In genomic region chr5:88961351-88961761, GRCm38 (mm10) we compare ENCODE assay signal across 15 mouse cellular contexts.
DNase-seq lines count a peak whose midpoint lies in the region; ATAC-seq and TF ChIP-seq lines count a peak whose summit lies in the region.
"Had no signal": no experiment of that assay in that cellular context is flagged by ENCODE, and none has a peak within 500 bp of the region (broad histone marks: within the 10 kb centered on the region; RNA-seq: fewer than 3 reads in every experiment).

No protein-coding gene starts in this region.

- peak; percentile 48 to 55 for DNase-seq in heart, adult 18-20 months
- no peak for DNase-seq in left cerebral cortex, adult 2 months (ENCODE audit: extremely low spot score in 1 of 2, low spot score in 2 of 2)
- DNase-seq in left cerebral cortex, postnatal 14 days (ENCODE audit: low spot score in 2 of 2) = no peak
- DNase-seq in heart, postnatal 0 days (ENCODE audit: low spot score) = peak; percentile 66
- peak; percentile 65 for DNase-seq in skeletal muscle tissue, adult 2 months (ENCODE audit: low read depth, low spot score)
- DNase-seq in ovary, postnatal 36 days (ENCODE audit: low spot score) = no peak
- DNase-seq in lung, postnatal 14 days = no peak
- DNase-seq: adrenal gland, adult 8-10 months; B cell, adult 2 months; cerebellum, adult 8-10 months; embryo, embryonic 11 days; lung, adult 18-20 months had no signal

- no peaks in the 10 kb centered on the region for H3K27me3 ChIP-seq in heart, embryonic 11.5 days (ENCODE audit: control insufficient read depth, insufficient read depth, low read length)
- H3K27me3 ChIP-seq in heart, postnatal 0 days (ENCODE audit: control insufficient read depth, insufficient read depth, low read length) = no peaks in the 10 kb centered on the region
- H3K27me3 ChIP-seq: hindbrain, embryonic 15.5 days; neural tube, embryonic 13.5 days had no signal

- no peak for TF ChIP-seq CTCF in left cerebral cortex, adult 2 months (IDR thresholded peaks at IDR 0.05)
- no peak for TF ChIP-seq CTCF in heart, postnatal 0 days (IDR thresholded peaks at IDR 0.05; ENCODE audit: low read depth)

- no peak overlapping the region for H3K4me3 ChIP-seq in heart, embryonic 11.5 days (ENCODE audit: low read depth, low read length)
- H3K4me3 ChIP-seq in left cerebral cortex, adult 2 months = no peak overlapping the region
- H3K4me3 ChIP-seq in heart, postnatal 0 days (ENCODE audit: low read depth, low read length) = no peak overlapping the region
- H3K4me3 ChIP-seq: hindbrain, embryonic 15.5 days; neural tube, embryonic 13.5 days had no signal

- no peaks in the 10 kb centered on the region for H3K36me3 ChIP-seq in heart, embryonic 11.5 days (ENCODE audit: control insufficient read depth, insufficient read depth, low read length)
- H3K36me3 ChIP-seq in heart, postnatal 0 days (replicated peaks; ENCODE audit: control insufficient read depth, insufficient read depth, low read length) = no peaks in the 10 kb centered on the region
- H3K36me3 ChIP-seq: hindbrain, embryonic 15.5 days; neural tube, embryonic 13.5 days had no signal

- intact Hi-C loops in left cerebral cortex, adult 2 months (cut with DNase I) = no loop called here
- intact Hi-C loops in left cerebral cortex, postnatal 14 days (cut with DNase I) = no loop called here

- 24% methylated on average over 7 of the region's 7 CpGs for WGBS in heart, embryonic 11.5 days (ENCODE audit: insufficient replicate concordance)
- 9% methylated on average over 7 of the region's 7 CpGs for WGBS in heart, postnatal 0 days

- peaks cover 2% of the 10 kb centered on the region; the same call in 1 of the 2 replicates for H3K4me1 ChIP-seq in heart, embryonic 11.5 days (ENCODE audit: control insufficient read depth, insufficient read depth, low read length)
- 0 out of 2 replicates have a peak, but pooled peaks cover 11% of the 10 kb centered on the region for H3K4me1 ChIP-seq in heart, postnatal 0 days (ENCODE audit: control insufficient read depth, insufficient read depth)
- H3K4me1 ChIP-seq: hindbrain, embryonic 15.5 days; neural tube, embryonic 13.5 days had no signal

- H3K9ac ChIP-seq in heart, embryonic 11.5 days (ENCODE audit: low read depth, low read length) = no peak overlapping the region
- no peak overlapping the region; the same call in 1 of the 2 replicates for H3K9ac ChIP-seq in heart, postnatal 0 days (replicated peaks; ENCODE audit: low read depth, low read length)
- H3K9ac ChIP-seq: hindbrain, embryonic 15.5 days; neural tube, embryonic 13.5 days had no signal

- H3K9me3 ChIP-seq in heart, embryonic 11.5 days (replicated peaks; ENCODE audit: control insufficient read depth, low read length) = no peaks in the 10 kb centered on the region
- H3K9me3 ChIP-seq in heart, postnatal 0 days (replicated peaks; ENCODE audit: control insufficient read depth, low read length) = no peaks in the 10 kb centered on the region
- H3K9me3 ChIP-seq: hindbrain, embryonic 15.5 days; neural tube, embryonic 13.5 days had no signal

- no peak for ATAC-seq in heart, embryonic 11.5 days (replicated peaks; ENCODE audit: insufficient number of reproducible peaks, low FRiP score, low TSS enrichment)
- ATAC-seq in heart, postnatal 0 days (ENCODE audit: insufficient read depth, low read depth) = peak; percentile 93

- no peak overlapping the region for H3K27ac ChIP-seq in heart, embryonic 11.5 days (ENCODE audit: low read depth, low read length)
- peak overlapping the region; percentile 16; the same call in 1 of the 2 replicates for H3K27ac ChIP-seq in left cerebral cortex, adult 2 months
- peak overlapping the region; percentile 79 for H3K27ac ChIP-seq in heart, postnatal 0 days (ENCODE audit: low read depth)
- H3K27ac ChIP-seq: hindbrain, embryonic 15.5 days; neural tube, embryonic 13.5 days had no signal

- no peak overlapping the region for H3K4me2 ChIP-seq in heart, embryonic 11.5 days
- H3K4me2 ChIP-seq in heart, postnatal 0 days (ENCODE audit: low read depth, low read length) = no peak overlapping the region
- H3K4me2 ChIP-seq: hindbrain, embryonic 15.5 days; neural tube, embryonic 13.5 days had no signal

- no peak for TF ChIP-seq EP300 in heart, postnatal 0 days (IDR thresholded peaks at IDR 0.05; ENCODE audit: low read depth)

Comparison
In these comparisons a context has a peak if more than half of its experiments do, and no peak if none do; other contexts are left out.
1. DNase-seq: peak in heart, adult 18-20 months (2 of 2), heart, postnatal 0 days (single experiment) and skeletal muscle tissue, adult 2 months (single experiment); none in left cerebral cortex, adult 2 months (0 of 2), left cerebral cortex, postnatal 14 days (0 of 2), ovary, postnatal 36 days (single experiment) and lung, postnatal 14 days (single experiment).